Mouse (Mus musculus) monocyte, adult 59 days (primary cell): Measurements from ENCODE around the gene Peak1. TPM values are rescaled to one million over a fixed set of nuclear protein-coding genes. Genes with fewer than 3 reads are reported as not detected.

Experiments used
- total RNA-seq, 2 experiments: library from RNA; stranded (reverse); gene quantifications; one replicate each; pipeline ENCODE4 v1.2.4; 2023

The Peak1 gene
- 10 to 100 TPM; 31.7 to 32.8 TPM for total RNA-seq

GRCm38 (mm10) chr9:56417948-56418737 is at the start of gene Peak1, which contains the start of gene Hmg20a:
Gene Peak1 (minus strand): TSS chr9:56418067.
Gene Hmg20a (plus strand): TSS chr9:56418609.

GRCm38 (mm10) chr9:56165377-56165776 is 252.5 kb downstream of the Peak1 start, which contains the start of gene Tspan3:
Gene Tspan3 (minus strand): TSS chr9:56165477.

Other genes with a start within 250 kb of the Peak1 start
- gene Hmg20a, start 542 bp upstream of the Peak1 start, total RNA-seq, result 10 to 100 TPM; 28.1 to 30.2 TPM